19 mouse cellular contexts compared by ENCODE assay signal in the genomic region with DNA sequence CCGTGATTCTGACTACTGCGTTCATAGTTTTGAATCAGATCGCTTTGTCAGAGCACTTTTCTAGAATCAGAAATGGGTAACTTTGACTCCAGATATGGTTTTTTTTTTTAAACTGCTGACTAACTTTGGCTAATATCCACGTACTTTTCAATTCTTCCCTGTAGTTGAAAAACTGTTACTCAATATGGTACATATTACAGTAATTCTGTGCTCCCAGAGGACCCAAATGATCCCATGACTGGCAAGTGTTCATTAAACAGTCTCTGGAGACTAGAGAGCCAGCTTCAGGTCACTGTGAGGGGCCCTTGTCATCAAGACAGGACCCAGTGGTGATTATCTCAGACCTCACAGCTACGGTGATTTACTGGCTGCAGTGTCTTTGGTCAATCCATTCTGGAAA. TPM values are rescaled to one million over a fixed set of nuclear protein-coding genes. Genes with fewer than 3 reads are reported as not detected.
DNase-seq lines count a peak whose midpoint lies in the region; ATAC-seq and TF ChIP-seq lines count a peak whose summit lies in the region.
"Had no signal": no experiment of that assay in that cellular context is flagged by ENCODE, and none has a peak within 500 bp of the region (broad histone marks: within the 10 kb centered on the region; RNA-seq: fewer than 3 reads in every experiment).

No protein-coding gene starts in this region.

- no peak for TF ChIP-seq CTCF in testis, adult 2 months (IDR thresholded peaks at IDR 0.05; ENCODE audit: control insufficient read depth, insufficient read depth, insufficient replicate concordance, low read depth, low read length)

- peaks cover 17% of the 10 kb centered on the region for H3K36me3 ChIP-seq in heart, embryonic 16.5 days (ENCODE audit: control insufficient read depth, insufficient read depth)
- H3K36me3 ChIP-seq in testis, adult 2 months (ENCODE audit: control insufficient read depth, insufficient read depth, low read length) = peaks cover 3% of the 10 kb centered on the region; the same call in 1 of the 2 replicates
- H3K36me3 ChIP-seq in liver, embryonic 13.5 days = peaks cover 20% of the 10 kb centered on the region

- no peaks in the 10 kb centered on the region for H3K9me3 ChIP-seq in heart, embryonic 16.5 days (replicated peaks; ENCODE audit: control insufficient read depth, low read length)
- H3K9me3 ChIP-seq in liver, embryonic 13.5 days (replicated peaks) = no peaks in the 10 kb centered on the region
- H3K9me3 ChIP-seq: embryonic facial prominence, embryonic 13.5 days; forebrain, embryonic 12.5 days; heart, embryonic 12.5 days; hindbrain, embryonic 12.5 days had no signal

- no peaks in the 10 kb centered on the region for H3K27me3 ChIP-seq in heart, embryonic 16.5 days (ENCODE audit: control insufficient read depth, insufficient read depth, low read length)
- H3K27me3 ChIP-seq in testis, adult 2 months (ENCODE audit: control insufficient read depth, insufficient read depth, low read length) = no peaks in the 10 kb centered on the region
- H3K27me3 ChIP-seq in liver, embryonic 13.5 days = no peaks in the 10 kb centered on the region
- H3K27me3 ChIP-seq: CH12.LX; embryonic facial prominence, embryonic 13.5 days; forebrain, embryonic 12.5 days; heart, embryonic 12.5 days; hindbrain, embryonic 12.5 days had no signal

- H3K4me2 ChIP-seq in heart, embryonic 16.5 days (ENCODE audit: low read depth, low read length) = no peak overlapping the region
- H3K4me2 ChIP-seq in liver, embryonic 13.5 days = no peak overlapping the region
- H3K4me2 ChIP-seq: embryonic facial prominence, embryonic 13.5 days; forebrain, embryonic 12.5 days; heart, embryonic 12.5 days; hindbrain, embryonic 12.5 days had no signal

- H3K9ac ChIP-seq in heart, embryonic 16.5 days (ENCODE audit: low read length) = no peak overlapping the region
- no peak overlapping the region for H3K9ac ChIP-seq in liver, embryonic 13.5 days
- H3K9ac ChIP-seq: embryonic facial prominence, embryonic 13.5 days; forebrain, embryonic 12.5 days; hindbrain, embryonic 12.5 days had no signal

- TF ChIP-seq POLR2A in testis, adult 2 months (IDR thresholded peaks at IDR 0.05; ENCODE audit: control insufficient read depth, low read depth, low read length) = no peak

- 68% methylated on average over 5 of the region's 5 CpGs for WGBS in heart, embryonic 16.5 days
- 63% methylated on average over 5 of the region's 5 CpGs for WGBS in liver, embryonic 13.5 days (ENCODE audit: insufficient replicate concordance)

- peaks cover 21% of the 10 kb centered on the region for H3K4me1 ChIP-seq in heart, embryonic 16.5 days (ENCODE audit: control insufficient read depth, insufficient read depth, low read length)
- peaks cover 7% of the 10 kb centered on the region for H3K4me1 ChIP-seq in testis, adult 2 months (ENCODE audit: control insufficient read depth, insufficient read depth, low read length)
- H3K4me1 ChIP-seq in liver, embryonic 13.5 days (replicated peaks) = peaks cover 24% of the 10 kb centered on the region
- H3K4me1 ChIP-seq: embryonic facial prominence, embryonic 13.5 days; forebrain, embryonic 12.5 days; hindbrain, embryonic 12.5 days had no signal

- no peak for DNase-seq in heart, adult 8-10 months (ENCODE audit: low spot score)
- DNase-seq in testis, postnatal 10 days (ENCODE audit: low spot score) = no peak
- DNase-seq in liver, embryonic 13.5 days = no peak
- DNase-seq in right cerebral cortex, postnatal 10 days (ENCODE audit: low spot score in 2 of 2) = no peak
- DNase-seq: cerebellum, adult 11 months; cerebellum, adult 9-10 months; cerebellum, postnatal 36 days; gastrocnemius, postnatal 10 days; heart, postnatal 4 days had no signal

- ATAC-seq in heart, embryonic 16.5 days (replicated peaks; ENCODE audit: extremely low read depth, insufficient read depth, low FRiP score) = no peak
- ATAC-seq in liver, embryonic 13.5 days (ENCODE audit: low read depth) = no peak
- ATAC-seq: forebrain, embryonic 16.5 days; hindbrain, embryonic 16.5 days; inflammation-experienced regulatory T-cells, adult 6 months had no signal

- no peak overlapping the region for H3K4me3 ChIP-seq in heart, embryonic 16.5 days (ENCODE audit: low read length)
- no peak overlapping the region for H3K4me3 ChIP-seq in testis, adult 2 months (ENCODE audit: control insufficient read depth, low read depth, low read length)
- no peak overlapping the region for H3K4me3 ChIP-seq in liver, embryonic 13.5 days (replicated peaks)
- H3K4me3 ChIP-seq: embryonic facial prominence, embryonic 13.5 days; forebrain, embryonic 12.5 days; heart, embryonic 12.5 days; hindbrain, embryonic 12.5 days had no signal

- peak overlapping the region; percentile 35; the same call in 1 of the 2 replicates for H3K27ac ChIP-seq in heart, embryonic 16.5 days (ENCODE audit: low read length)
- 0 out of 2 replicates have a peak overlapping the region, but pooled peaks have one; percentile 15 for H3K27ac ChIP-seq in testis, adult 2 months (ENCODE audit: control insufficient read depth, insufficient read depth, low read depth, low read length)
- peak overlapping the region; percentile 13; the same call in 1 of the 2 replicates for H3K27ac ChIP-seq in liver, embryonic 13.5 days
- H3K27ac ChIP-seq: embryonic facial prominence, embryonic 13.5 days; forebrain, embryonic 12.5 days; hindbrain, embryonic 12.5 days had no signal

RNA-seq across cellular contexts. Expression of a gene that starts 45.3 kb away (rescaled TPM):
- polyA plus RNA-seq in heart, embryonic 16.5 days (2015; fragmentation: Nextera tagmentation; extraction: Ambion mirVana) = 86.2 and 97.5 TPM in 2 replicates
- total RNA-seq in heart, adult 8-10 months (2022) = 10 to 100 TPM; 85.9 to 98.0 (median 89.2) TPM
- polyA plus RNA-seq in testis, adult 2 months (2012; rRNA removed) = 13.8 and 17.9 TPM in 2 replicates
- polyA plus RNA-seq in liver, embryonic 13.5 days (2015; fragmentation: Nextera tagmentation; extraction: Ambion mirVana) = 74.7 and 93.0 TPM in 2 replicates
